Mouse (Mus musculus) forebrain, embryonic 10.5 days (tissue): ENCODE measurements around the gene Hoxd1. TPM values are rescaled to one million over a fixed set of nuclear protein-coding genes. Genes with fewer than 3 reads are reported as not detected.

Source experiments
- DNase-seq: peaks from one replicate; pipeline ENCODE4 v3.0.0-alpha.2; 2017; ENCODE audit warnings: low spot score; ENCODE audit errors: extremely low spot score
- H3K27ac ChIP-seq: fragments of 300-500 bp; sonication (generic); 2 replicates; pipeline ENCODE4 v1.5.1; 2016; ENCODE audit warnings: mild to moderate bottlenecking
- H3K27me3 ChIP-seq: fragments of 300-500 bp; sonication (generic); 2 replicates; pipeline ENCODE4 v1.6.1; 2016; ENCODE audit warnings: mild to moderate bottlenecking; ENCODE audit not compliant: poor library complexity, severe bottlenecking
- H3K36me3 ChIP-seq: fragments of 300-500 bp; sonication (generic); replicated peaks from 2 replicates; pipeline ENCODE4 v1.6.1; 2016; ENCODE audit warnings: mild to moderate bottlenecking, moderate library complexity
- H3K4me1 ChIP-seq: fragments of 300-500 bp; sonication (generic); 2 replicates; pipeline ENCODE4 v1.6.1; 2016
- H3K4me3 ChIP-seq: fragments of 300-500 bp; sonication (generic); 2 replicates; pipeline ENCODE4 v1.5.1; 2016; ENCODE audit warnings: mild to moderate bottlenecking, moderate library complexity
- H3K9me3 ChIP-seq: fragments of 300-500 bp; sonication (generic); 2 replicates; pipeline ENCODE4 v1.6.1; 2016; ENCODE audit warnings: mild to moderate bottlenecking, moderate library complexity
- WGBS: fragments of 180-500 bp; shearing (Covaris S2); methylation state at CpG from one replicate; pipeline ENCODE4 v1.1.7; 2016; 5-methylcytosine and 5-hydroxymethylcytosine counted together
- polyA plus RNA-seq: library from polyadenylated mRNA; unstranded; fragments of >200 nt; fragmentation: Nextera tagmentation; extraction: Ambion mirVana; gene quantifications from 2 replicates; pipeline ENCODE4 v1.2.1, GENCODE M21; 2016

Hoxd1 gene
- polyA plus RNA-seq: not detected in 2 replicates

- Histone ChIP-seq H3K4me3 (peak within 1 kb of the TSS; percentile 56), H3K9me3 (no peaks in the 10 kb centered on the region), H3K27me3 (peaks cover 96% of the 10 kb centered on the region), H3K36me3 (no peaks in the 10 kb centered on the region), H3K27ac (no peak within 1 kb of the TSS), H3K4me1 (peaks cover 22% of the 10 kb centered on the region)
- WGBS: under 1% methylated on average over 61 of the region's 61 CpGs
- peak; percentile 63 for DNase-seq
These were observed at the start of gene Hoxd1 for GRCm38 (mm10) chr2:74762522-74763244. Gene Hoxd1, plus strand, starts transcription at chr2:74762980.

GRCm38 (mm10) chr2:74713239-74714150 is 49.3 kb upstream of the Hoxd1 start:
- Histone ChIP-seq H3K36me3 (no peaks in the 10 kb centered on the region), H3K27ac (no peak overlapping the region), H3K4me3 (no peak overlapping the region), H3K27me3 (peaks cover 100% of the 10 kb centered on the region), H3K4me1 (peaks cover 13% of the 10 kb centered on the region), H3K9me3 (no peaks in the 10 kb centered on the region)
- peak; percentile 26 for DNase-seq
- 3% methylated on average over 19 of the region's 19 CpGs for WGBS

- peaks cover 100% of the 10 kb centered on the region for H3K27me3 ChIP-seq
- no peak overlapping the region for H3K27ac ChIP-seq
- H3K36me3 ChIP-seq: no peaks in the 10 kb centered on the region
- WGBS: 2% methylated on average over 18 of the region's 18 CpGs
- peaks cover 13% of the 10 kb centered on the region for H3K4me1 ChIP-seq
- no peak overlapping the region for H3K4me3 ChIP-seq
- peak; percentile 16 for DNase-seq
- no peaks in the 10 kb centered on the region for H3K9me3 ChIP-seq
These were observed 48.5 kb upstream of the Hoxd1 start for GRCm38 (mm10) chr2:74714156-74714789.

- under 1% methylated on average over 14 of the region's 14 CpGs for WGBS
- no peak overlapping the region for H3K27ac ChIP-seq
- DNase-seq: peak; percentile 34
- H3K9me3 ChIP-seq: no peaks in the 10 kb centered on the region
- H3K4me3 ChIP-seq: no peak overlapping the region
- H3K27me3 ChIP-seq: peaks cover 100% of the 10 kb centered on the region
- peaks cover 13% of the 10 kb centered on the region for H3K4me1 ChIP-seq
- no peaks in the 10 kb centered on the region for H3K36me3 ChIP-seq
These were observed 47.9 kb upstream of the Hoxd1 start for GRCm38 (mm10) chr2:74714881-74715280.

- 4% methylated on average over 26 of the region's 26 CpGs for WGBS
- H3K4me3 ChIP-seq: peak overlapping the region; percentile 39
- no peaks in the 10 kb centered on the region for H3K9me3 ChIP-seq
- H3K4me1 ChIP-seq: peaks cover 13% of the 10 kb centered on the region
- no peaks in the 10 kb centered on the region for H3K36me3 ChIP-seq
- H3K27me3 ChIP-seq: peaks cover 100% of the 10 kb centered on the region
- DNase-seq: peak; percentile 89
- H3K27ac ChIP-seq: no peak overlapping the region
These were observed 47.1 kb upstream of the Hoxd1 start for GRCm38 (mm10) chr2:74715504-74716241.

GRCm38 (mm10) chr2:74720384-74720783 is 42.4 kb upstream of the Hoxd1 start:
- H3K4me1 ChIP-seq: peaks cover 5% of the 10 kb centered on the region; the same call in 1 of the 2 replicates
- no peaks in the 10 kb centered on the region for H3K36me3 ChIP-seq
- peaks cover 100% of the 10 kb centered on the region for H3K27me3 ChIP-seq
- DNase-seq: no peak
- 6% methylated on average over 2 of the region's 2 CpGs for WGBS
- no peak overlapping the region for H3K4me3 ChIP-seq
- no peaks in the 10 kb centered on the region for H3K9me3 ChIP-seq
- no peak overlapping the region for H3K27ac ChIP-seq

- no peak for DNase-seq
- Histone ChIP-seq H3K9me3 (no peaks in the 10 kb centered on the region), H3K4me3 (no peak overlapping the region), H3K36me3 (no peaks in the 10 kb centered on the region), H3K4me1 (peaks cover 2% of the 10 kb centered on the region; the same call in 1 of the 2 replicates), H3K27ac (no peak overlapping the region), H3K27me3 (peaks cover 100% of the 10 kb centered on the region)
- 3% methylated on average over 5 of the region's 5 CpGs for WGBS
These were observed 41.8 kb upstream of the Hoxd1 start for GRCm38 (mm10) chr2:74720955-74721491.

GRCm38 (mm10) chr2:74721882-74722281 is 40.9 kb upstream of the Hoxd1 start:
- WGBS: 5% methylated on average over 6 of the region's 6 CpGs
- no peaks in the 10 kb centered on the region for H3K9me3 ChIP-seq
- H3K4me1 ChIP-seq: no peaks in the 10 kb centered on the region
- no peak for DNase-seq
- no peaks in the 10 kb centered on the region for H3K36me3 ChIP-seq
- peaks cover 100% of the 10 kb centered on the region for H3K27me3 ChIP-seq
- H3K27ac ChIP-seq: no peak overlapping the region
- H3K4me3 ChIP-seq: no peak overlapping the region

- WGBS: 1% methylated on average over 8 of the region's 8 CpGs
- peaks cover 7% of the 10 kb centered on the region for H3K4me1 ChIP-seq
- H3K4me3 ChIP-seq: no peak overlapping the region
- H3K27ac ChIP-seq: no peak overlapping the region
- H3K9me3 ChIP-seq: no peaks in the 10 kb centered on the region
- H3K27me3 ChIP-seq: peaks cover 100% of the 10 kb centered on the region
- DNase-seq: peak; percentile 31
- no peaks in the 10 kb centered on the region for H3K36me3 ChIP-seq
These were observed 39.8 kb upstream of the Hoxd1 start for GRCm38 (mm10) chr2:74722949-74723348.

- H3K27ac ChIP-seq: no peak overlapping the region
- DNase-seq: peak; percentile 32
These were observed 38.4 kb upstream of the Hoxd1 start for GRCm38 (mm10) chr2:74724244-74725015.

GRCm38 (mm10) chr2:74725171-74725570 is 37.6 kb upstream of the Hoxd1 start:
- Histone ChIP-seq H3K9me3 (no peaks in the 10 kb centered on the region), H3K27me3 (peaks cover 100% of the 10 kb centered on the region), H3K27ac (no peak overlapping the region), H3K4me1 (peaks cover 7% of the 10 kb centered on the region), H3K36me3 (no peaks in the 10 kb centered on the region), H3K4me3 (no peak overlapping the region)
- WGBS: under 1% methylated on average over 17 of the region's 17 CpGs
- peak; percentile 45 for DNase-seq

More at GRCm38 (mm10) chr2:74724244-74725015, 38.4 kb upstream of the Hoxd1 start:
- 7% methylated on average over 7 of the region's 7 CpGs for WGBS
- Histone ChIP-seq H3K9me3 (no peaks in the 10 kb centered on the region), H3K27me3 (peaks cover 100% of the 10 kb centered on the region), H3K4me1 (peaks cover 7% of the 10 kb centered on the region), H3K36me3 (no peaks in the 10 kb centered on the region), H3K4me3 (no peak overlapping the region)
